Mouse (Mus musculus): Measurements from ENCODE around the gene Paqr4. TPM values are rescaled to one million over a fixed set of nuclear protein-coding genes. Genes with fewer than 3 reads are reported as not detected.
"Not testable (repeated sequence)": the region's sequence is repeated elsewhere in the genome, so short reads cannot be mapped to it uniquely, and the experiment has no call there.

Gene Paqr4
- polyA plus RNA-seq, 1 experiment from 2014 or later, result 45.2 TPM

GRCm38 (mm10) chr17:23778447-23778846 lies 37.8 kb upstream of the Paqr4 start:
- Histone ChIP-seq H3K4me1 (ENCODE audit: insufficient read depth, low read depth, low read length) (no peaks in the 10 kb centered on the region), H3K4me3 (ENCODE audit: low read depth, low read length) (no peak overlapping the region), H3K9ac (replicated peaks; ENCODE audit: low read depth) (no peak overlapping the region), H3K4me2 (replicated peaks; ENCODE audit: low read depth, low read length) (no peak overlapping the region), H3K36me3 (ENCODE audit: insufficient read depth, low read length) (no peaks in the 10 kb centered on the region), H3K27me3 (replicated peaks; ENCODE audit: insufficient read depth, low read length) (no peaks in the 10 kb centered on the region), H3K27ac (ENCODE audit: low read length) (peak overlapping the region; percentile 47; the same call in 1 of the 2 replicates), H3K9me3 (ENCODE audit: low read length) (no peaks in the 10 kb centered on the region)
- ATAC-seq (peak; percentile 81), DNase-seq (ENCODE audit: low spot score) (peak; percentile 72)
- WGBS, result 34% methylated on average over 2 of the region's 2 CpGs
- TF ChIP-seq EP300 (IDR thresholded peaks at IDR 0.05), result peak; percentile 65
- TF ChIP-seq CTCF (IDR thresholded peaks at IDR 0.05), result no peak

DNA sequence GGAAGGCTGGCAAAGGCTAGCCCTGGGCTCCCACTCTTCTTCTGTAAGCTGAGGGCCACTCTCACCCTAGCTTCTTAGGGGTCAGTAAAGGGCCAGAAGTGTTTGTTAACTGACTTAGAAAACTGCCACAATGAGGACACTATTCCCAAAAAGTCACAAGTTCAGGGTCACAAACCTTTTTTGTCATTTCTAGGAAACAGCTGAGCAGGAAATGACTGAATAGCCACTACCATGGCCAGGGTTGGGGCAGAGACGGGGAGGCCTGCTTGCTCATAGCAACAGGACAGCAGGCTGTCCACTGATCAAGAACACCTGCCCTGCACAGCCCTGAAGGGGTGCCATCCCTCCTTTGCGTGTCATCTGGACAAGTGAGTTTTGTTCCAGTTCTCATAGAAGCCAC lies 36.5 kb upstream of the Paqr4 start:
- WGBS, result 49% methylated on average over 2 of the region's 2 CpGs
- TF ChIP-seq EP300 (IDR thresholded peaks at IDR 0.05) (no peak), CTCF (IDR thresholded peaks at IDR 0.05) (no peak)
- ATAC-seq, result no peak
- H3K27me3 ChIP-seq (replicated peaks; ENCODE audit: insufficient read depth, low read length), result no peaks in the 10 kb centered on the region
- DNase-seq (ENCODE audit: low spot score), result no peak
- H3K9ac ChIP-seq (replicated peaks; ENCODE audit: low read depth), result no peak overlapping the region
- H3K4me3 ChIP-seq (ENCODE audit: low read depth, low read length), result no peak overlapping the region
- no peaks in the 10 kb centered on the region for H3K36me3 ChIP-seq (ENCODE audit: insufficient read depth, low read length)
- no peaks in the 10 kb centered on the region for H3K9me3 ChIP-seq (ENCODE audit: low read length)
- no peaks in the 10 kb centered on the region for H3K4me1 ChIP-seq (ENCODE audit: insufficient read depth, low read depth, low read length)
- no peak overlapping the region for H3K4me2 ChIP-seq (replicated peaks; ENCODE audit: low read depth, low read length)
- no peak overlapping the region for H3K27ac ChIP-seq (ENCODE audit: low read length)

DNA sequence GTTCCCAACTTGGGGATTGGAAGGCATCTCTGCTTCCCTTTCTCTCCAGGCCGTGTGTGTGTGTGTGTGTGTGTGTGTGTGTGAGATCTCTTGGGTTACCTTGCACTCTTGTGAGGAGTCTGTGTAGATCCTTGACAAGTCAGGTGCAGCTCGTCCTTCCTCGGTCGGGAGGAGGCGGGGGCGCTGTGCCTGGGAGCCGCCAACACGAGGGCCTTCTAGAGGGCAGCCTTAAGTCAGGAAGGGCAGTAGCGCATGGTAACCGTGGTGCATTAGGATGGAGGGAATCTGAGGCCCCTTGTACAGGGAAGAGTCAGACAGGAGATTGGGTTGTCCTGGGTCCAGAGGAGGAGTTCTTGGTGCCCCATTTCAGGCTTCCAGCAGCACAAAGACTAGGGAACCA lies 35.5 kb upstream of the Paqr4 start:
- Histone ChIP-seq H3K4me2 (replicated peaks; ENCODE audit: low read depth, low read length) (no peak overlapping the region), H3K27ac (ENCODE audit: low read length) (no peak overlapping the region), H3K9me3 (ENCODE audit: low read length) (no peaks in the 10 kb centered on the region), H3K9ac (replicated peaks; ENCODE audit: low read depth) (no peak overlapping the region), H3K27me3 (replicated peaks; ENCODE audit: insufficient read depth, low read length) (no peaks in the 10 kb centered on the region), H3K4me1 (ENCODE audit: insufficient read depth, low read depth, low read length) (no peaks in the 10 kb centered on the region), H3K4me3 (ENCODE audit: low read depth, low read length) (no peak overlapping the region), H3K36me3 (ENCODE audit: insufficient read depth, low read length) (no peaks in the 10 kb centered on the region)
- 73% methylated on average over 10 of the region's 10 CpGs for WGBS
- DNase-seq (ENCODE audit: low spot score), result no peak
- no peak for ATAC-seq
- TF ChIP-seq EP300 (IDR thresholded peaks at IDR 0.05) (no peak), CTCF (IDR thresholded peaks at IDR 0.05) (no peak)

DNA sequence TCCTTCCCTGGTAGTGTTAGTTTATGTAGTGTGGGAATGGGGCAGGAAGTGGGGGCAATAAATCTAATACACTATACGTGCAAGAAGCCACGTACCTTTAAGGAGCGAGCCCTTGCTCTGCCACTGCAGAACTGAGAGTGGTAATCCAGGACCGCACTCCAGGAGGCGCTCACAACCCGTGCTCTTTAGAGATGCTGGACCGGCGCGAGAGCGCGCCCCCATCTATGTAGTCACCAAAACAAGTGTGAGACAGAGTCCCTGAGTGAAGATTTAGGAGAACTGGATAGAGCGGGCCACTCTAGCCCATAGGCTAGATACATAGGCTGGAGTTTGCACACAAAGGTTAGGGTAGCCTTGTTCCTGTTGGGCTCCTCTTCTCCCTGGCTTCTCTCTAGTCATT lies 33.4 kb upstream of the Paqr4 start:
- Histone ChIP-seq H3K36me3 (ENCODE audit: insufficient read depth, low read length) (no peaks in the 10 kb centered on the region), H3K4me2 (replicated peaks; ENCODE audit: low read depth, low read length) (no peak overlapping the region), H3K9ac (replicated peaks; ENCODE audit: low read depth) (no peak overlapping the region), H3K27me3 (replicated peaks; ENCODE audit: insufficient read depth, low read length) (no peaks in the 10 kb centered on the region), H3K4me3 (ENCODE audit: low read depth, low read length) (no peak overlapping the region), H3K27ac (ENCODE audit: low read length) (no peak overlapping the region), H3K4me1 (ENCODE audit: insufficient read depth, low read depth, low read length) (no peaks in the 10 kb centered on the region), H3K9me3 (ENCODE audit: low read length) (no peaks in the 10 kb centered on the region)
- DNase-seq (ENCODE audit: low spot score) (peak; percentile 88), ATAC-seq (peak; percentile 65)
- TF ChIP-seq EP300 (IDR thresholded peaks at IDR 0.05), result no peak
- TF ChIP-seq CTCF (IDR thresholded peaks at IDR 0.05), result peak; percentile 91
- 4% methylated on average over 12 of the region's 12 CpGs for whole genome bisulfite sequencing

DNA sequence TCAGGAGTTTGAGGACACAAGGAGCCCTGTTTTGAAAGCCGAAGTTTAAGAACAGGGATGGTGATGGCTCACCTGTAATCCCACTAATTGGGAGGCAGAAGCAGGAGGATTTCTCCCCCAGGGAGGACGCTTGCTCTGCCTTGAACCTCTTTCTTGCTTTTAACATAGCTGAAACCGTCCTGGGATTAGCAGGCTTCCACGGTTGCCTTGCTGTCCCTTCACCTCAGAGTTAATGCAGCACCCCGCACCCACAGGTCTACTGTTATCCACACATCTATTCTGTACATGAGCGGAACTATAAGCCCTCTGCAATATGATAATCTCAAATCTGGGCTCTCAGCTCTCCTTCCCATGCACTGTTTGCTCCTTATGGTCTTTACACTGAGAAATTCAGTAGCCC lies 33.0 kb upstream of the Paqr4 start:
- Histone ChIP-seq H3K4me3 (ENCODE audit: low read depth, low read length) (no peak overlapping the region), H3K4me2 (replicated peaks; ENCODE audit: low read depth, low read length) (no peak overlapping the region), H3K9me3 (ENCODE audit: low read length) (no peaks in the 10 kb centered on the region), H3K4me1 (ENCODE audit: insufficient read depth, low read depth, low read length) (no peaks in the 10 kb centered on the region), H3K9ac (replicated peaks; ENCODE audit: low read depth) (no peak overlapping the region), H3K27ac (ENCODE audit: low read length) (no peak overlapping the region), H3K27me3 (replicated peaks; ENCODE audit: insufficient read depth, low read length) (no peaks in the 10 kb centered on the region), H3K36me3 (ENCODE audit: insufficient read depth, low read length) (no peaks in the 10 kb centered on the region)
- DNase-seq (ENCODE audit: low spot score) (no peak), ATAC-seq (no peak)
- TF ChIP-seq CTCF (IDR thresholded peaks at IDR 0.05) (no peak), EP300 (IDR thresholded peaks at IDR 0.05) (no peak)
- WGBS, result 64% methylated on average over 6 of the region's 6 CpGs

DNA sequence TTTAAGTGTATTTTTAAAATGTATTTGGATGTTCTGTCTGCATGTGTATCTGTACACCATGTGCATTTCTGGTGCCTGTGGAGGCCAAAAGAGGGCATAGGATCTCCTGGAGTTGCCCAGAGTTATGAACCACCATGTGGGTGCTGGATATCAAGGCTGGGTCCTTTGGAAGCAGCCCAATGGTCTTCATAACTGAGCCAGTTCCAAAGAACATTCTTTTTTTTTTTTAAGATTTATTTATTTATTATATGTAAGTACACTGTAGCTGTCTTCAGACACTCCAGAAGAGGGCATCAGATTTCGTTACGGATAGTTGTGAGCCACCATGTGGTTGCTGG lies 31.5 kb upstream of the Paqr4 start:
- H3K36me3 ChIP-seq (ENCODE audit: insufficient read depth, low read length); H3K4me1 ChIP-seq (ENCODE audit: insufficient read depth, low read depth, low read length); H3K4me3 ChIP-seq (ENCODE audit: low read depth, low read length); H3K4me2 ChIP-seq (replicated peaks; ENCODE audit: low read depth, low read length); H3K27me3 ChIP-seq (replicated peaks; ENCODE audit: insufficient read depth, low read length); H3K27ac ChIP-seq (ENCODE audit: low read length); H3K9ac ChIP-seq (replicated peaks; ENCODE audit: low read depth); ATAC-seq; DNase-seq (ENCODE audit: low spot score); H3K9me3 ChIP-seq (ENCODE audit: low read length): not testable (repeated sequence)
- WGBS, result 51% methylated on average over 2 of the region's 2 CpGs
